Mouse (Mus musculus) kidney, postnatal 0 days (tissue): ENCODE data around the gene Narfl. TPM values are rescaled to one million over a fixed set of nuclear protein-coding genes. Genes with fewer than 3 reads are reported as not detected.

Source experiments
- ATAC-seq: fragments of 200-750 bp; cut with Nextera tagmentation; replicated peaks from 2 replicates; pipeline ENCODE4 v1.8.0; 2017; ENCODE audit warnings: low read depth, moderate number of reproducible peaks, moderate TSS enrichment, moderate library complexity; ENCODE audit not compliant: low FRiP score
- DNase-seq: peaks from one replicate; pipeline ENCODE4 v3.0.0-alpha.2; 2016; ENCODE audit warnings: low spot score
- H3K27ac ChIP-seq: fragments of 300-500 bp; sonication (generic); 2 replicates; pipeline ENCODE4 v1.5.1; 2014; ENCODE audit warnings: mild to moderate bottlenecking
- H3K27me3 ChIP-seq: fragments of 300-500 bp; sonication (generic); 2 replicates; pipeline ENCODE4 v1.6.1; 2014; ENCODE audit warnings: low read length, mixed read lengths; ENCODE audit not compliant: insufficient read depth
- H3K36me3 ChIP-seq: fragments of 300-500 bp; sonication (generic); 2 replicates; pipeline ENCODE4 v1.6.1; 2014; ENCODE audit warnings: low read length, mixed read lengths; ENCODE audit not compliant: insufficient read depth
- H3K4me1 ChIP-seq: fragments of 300-500 bp; sonication (generic); replicated peaks from 2 replicates; pipeline ENCODE4 v1.6.1; 2014; ENCODE audit warnings: antibody characterized with exemption, low read length, mixed read lengths; ENCODE audit not compliant: insufficient read depth
- H3K4me2 ChIP-seq: fragments of 300-500 bp; sonication (generic); 2 replicates; pipeline ENCODE4 v1.6.1; 2014; ENCODE audit warnings: mild to moderate bottlenecking, low read length, moderate library complexity, mixed read lengths
- H3K4me3 ChIP-seq: fragments of 300-500 bp; sonication (generic); replicated peaks from 2 replicates; pipeline ENCODE4 v1.5.1; 2014; ENCODE audit warnings: low read depth, low read length
- H3K9ac ChIP-seq: fragments of 300-500 bp; sonication (generic); 2 replicates; pipeline ENCODE4 v1.6.1; 2014; ENCODE audit warnings: low read depth, low read length
- H3K9me3 ChIP-seq: fragments of 300-500 bp; sonication (generic); replicated peaks from 2 replicates; pipeline ENCODE4 v1.6.1; 2016; ENCODE audit warnings: low read length, inconsistent platforms, mixed read lengths
- CTCF ChIP-seq: IDR thresholded peaks from 2 replicates; pipeline ENCODE4 v1.5.1; 2016; ENCODE audit warnings: antibody characterized with exemption, low read depth, mild to moderate bottlenecking, moderate library complexity
- WGBS: fragments of 180-500 bp; shearing (Covaris S2); extraction: QIAGEN DNeasy Blood & Tissue Kit; methylation state at CpG from one replicate; pipeline ENCODE4 v1.1.7; 2014; 5-methylcytosine and 5-hydroxymethylcytosine counted together
- polyA plus RNA-seq: library from polyadenylated mRNA; unstranded; fragments of >200 nt; fragmentation: Nextera tagmentation; extraction: Ambion mirVana; gene quantifications from 2 replicates; pipeline ENCODE4 v1.2.1, GENCODE M21; 2015

The Narfl gene
- polyA plus RNA-seq, 1 experiment from 2014 or later: 34.5 TPM

DNA sequence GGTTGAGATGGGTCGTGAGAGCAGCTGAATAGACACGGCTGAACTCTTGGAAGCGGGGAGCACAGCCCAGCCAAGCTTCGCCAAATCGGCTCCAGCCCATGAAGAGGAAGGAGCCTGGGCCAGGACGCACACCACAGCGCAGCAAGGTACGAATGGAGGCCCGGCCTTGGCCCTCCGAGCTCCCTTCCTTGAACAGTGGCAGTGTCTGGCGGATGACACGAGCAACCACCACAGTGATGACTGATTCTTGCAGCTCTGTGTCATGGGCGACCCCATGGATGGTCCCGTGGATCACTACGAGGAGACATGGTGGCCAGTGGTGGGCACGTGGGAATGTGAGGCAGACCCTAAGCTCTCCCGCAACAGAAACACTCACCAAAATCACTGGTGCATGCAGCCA, 21.4 kb downstream of the Narfl start:
- Histone ChIP-seq H3K4me1 (peaks cover 37% of the 10 kb centered on the region), H3K36me3 (no peaks in the 10 kb centered on the region), H3K27me3 (no peaks in the 10 kb centered on the region), H3K4me3 (no peak overlapping the region), H3K9ac (no peak overlapping the region), H3K9me3 (no peaks in the 10 kb centered on the region), H3K27ac (no peak overlapping the region), H3K4me2 (peak overlapping the region; percentile 87)
- TF ChIP-seq CTCF: no peak
- ATAC-seq (no peak), DNase-seq (no peak)
- 85% methylated on average over 17 of the region's 17 CpGs for WGBS

DNA sequence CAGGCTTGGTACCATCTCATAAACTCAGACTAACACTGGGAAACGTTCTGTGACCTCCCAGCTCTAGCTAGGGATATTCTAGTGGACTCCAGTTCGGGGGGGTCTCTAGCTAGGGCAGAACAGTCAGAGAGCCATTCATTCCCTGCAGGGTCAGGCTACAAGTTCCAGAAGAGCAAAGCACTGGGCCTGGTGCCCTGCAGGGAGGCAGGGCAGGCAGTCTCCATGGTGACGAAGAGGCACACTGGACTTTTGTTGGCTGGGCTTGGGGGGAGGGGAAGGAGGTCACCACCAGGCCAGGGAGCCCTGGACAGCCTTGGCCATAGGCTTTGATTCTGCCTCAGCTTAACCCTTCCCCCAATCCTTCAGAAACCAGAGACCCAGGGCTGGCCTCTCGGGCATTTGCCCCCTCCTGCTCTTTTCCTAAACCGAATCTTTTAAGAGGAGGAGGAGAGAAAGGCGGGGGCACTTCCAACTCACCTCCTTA, 22.1 kb downstream of the Narfl start, which contains the start of gene AC134908.4:
Gene AC134908.4, minus strand, starts transcription at position 51 of the 484 bp plus-strand sequence.
- H3K4me2 ChIP-seq: peak within 1 kb of the TSS; percentile 87
- no peaks in the 10 kb centered on the region for H3K9me3 ChIP-seq
- peak within 1 kb of the TSS; percentile 78 for H3K4me3 ChIP-seq
- no peak within 1 kb of the TSS; the same call in 1 of the 2 replicates for H3K27ac ChIP-seq
- no peak for TF ChIP-seq CTCF
- peak; percentile 27 for DNase-seq
- no peaks in the 10 kb centered on the region for H3K27me3 ChIP-seq
- peaks cover 36% of the 10 kb centered on the region for H3K4me1 ChIP-seq
- no peaks in the 10 kb centered on the region for H3K36me3 ChIP-seq
- 15% methylated on average over 6 of the region's 6 CpGs for WGBS
- ATAC-seq: no peak
- H3K9ac ChIP-seq: peak within 1 kb of the TSS; percentile 73

DNA sequence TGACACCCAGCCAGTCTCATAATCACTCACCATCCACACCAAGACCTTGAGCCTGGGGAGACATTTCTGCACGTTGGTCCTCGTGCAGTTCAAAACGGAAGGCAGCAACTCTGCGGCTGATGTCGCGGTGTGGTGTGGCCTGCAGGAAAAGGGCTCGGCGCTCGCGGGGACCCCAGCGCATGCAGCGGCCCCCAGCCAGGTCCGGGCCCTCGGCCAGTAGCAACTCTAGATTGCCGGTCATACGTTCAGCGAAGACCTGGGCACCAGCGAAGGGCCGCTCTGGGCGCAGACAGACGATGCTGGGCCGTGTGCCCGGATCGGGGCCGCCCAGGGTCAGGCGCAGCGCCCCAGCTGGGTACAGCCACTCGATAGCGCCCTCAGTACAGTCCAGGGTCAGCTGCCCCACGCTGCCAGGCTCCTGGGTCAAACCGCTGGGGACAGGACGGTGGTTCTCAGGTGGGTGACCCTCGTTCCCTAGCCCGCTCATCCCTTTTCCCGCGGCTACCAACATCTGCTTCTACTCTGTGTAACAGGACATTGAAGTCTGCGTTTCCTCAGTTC, 22.7 kb downstream of the Narfl start:
- H3K27me3 ChIP-seq: no peaks in the 10 kb centered on the region
- H3K27ac ChIP-seq: no peak overlapping the region; the same call in 1 of the 2 replicates
- no peak for DNase-seq
- H3K9ac ChIP-seq: peak overlapping the region; percentile 73
- peak; percentile 14; the same call in 1 of the 2 replicates for ATAC-seq
- H3K9me3 ChIP-seq: no peaks in the 10 kb centered on the region
- peak overlapping the region; percentile 87 for H3K4me2 ChIP-seq
- TF ChIP-seq CTCF: no peak
- peaks cover 30% of the 10 kb centered on the region for H3K4me1 ChIP-seq
- 1% methylated on average over 37 of the region's 37 CpGs for WGBS
- H3K36me3 ChIP-seq: no peaks in the 10 kb centered on the region
- peak overlapping the region; percentile 78 for H3K4me3 ChIP-seq

DNA sequence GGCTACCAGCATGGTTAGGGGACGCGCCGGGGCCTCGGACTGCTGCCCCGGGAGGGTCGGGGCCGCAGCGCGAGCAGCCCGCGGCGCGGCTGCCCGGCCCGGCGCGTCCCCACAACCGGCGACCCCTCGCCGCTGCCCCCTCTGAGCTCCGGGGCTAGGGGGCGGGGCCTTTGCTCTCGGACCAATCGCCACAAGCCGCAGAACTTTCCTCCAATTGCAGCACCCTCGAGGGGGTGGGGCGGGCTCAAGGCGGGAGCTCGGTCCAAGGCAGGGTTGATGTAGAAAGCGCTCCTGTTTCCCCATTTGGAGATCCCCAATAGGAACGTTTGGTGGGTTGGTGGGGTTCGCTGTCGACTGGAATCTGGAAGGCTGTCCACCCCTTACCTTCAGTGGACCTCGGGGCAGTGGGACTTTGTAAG, 23.4 kb downstream of the Narfl start, which contains the start of gene Metrn:
Gene Metrn, minus strand, starts transcription at position 186 of the 419 bp plus-strand sequence.
- no peak for TF ChIP-seq CTCF
- WGBS: 1% methylated on average over 35 of the region's 35 CpGs
- H3K27ac ChIP-seq: no peak within 1 kb of the TSS; the same call in 1 of the 2 replicates

DNA sequence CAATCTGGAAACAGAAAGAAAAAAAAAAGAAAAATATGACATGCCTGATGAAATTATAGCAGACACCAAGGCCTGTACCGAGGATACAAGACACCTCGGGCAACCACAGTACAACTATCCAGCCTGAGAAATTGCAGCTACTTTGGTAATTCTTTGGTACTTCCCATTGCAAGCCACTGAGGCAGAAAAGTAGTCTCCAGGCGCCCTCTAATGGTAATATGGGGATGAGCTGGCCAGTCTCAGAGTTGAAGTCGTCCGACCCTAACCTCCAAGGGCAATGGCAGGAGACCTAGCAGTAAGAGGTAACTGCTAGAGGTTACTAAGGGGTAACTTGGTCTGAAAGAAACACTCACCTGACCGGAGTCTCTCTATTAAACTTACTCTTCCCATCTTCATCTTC, 27.5 kb downstream of the Narfl start:
- no peak overlapping the region for H3K9ac ChIP-seq
- H3K4me2 ChIP-seq: no peak overlapping the region
- TF ChIP-seq CTCF: peak; percentile 90
- H3K27ac ChIP-seq: no peak overlapping the region
- H3K4me1 ChIP-seq: 0 out of 2 replicates have a peak, but pooled peaks cover 3% of the 10 kb centered on the region
- no peak; the same call in 1 of the 2 replicates for ATAC-seq
- H3K27me3 ChIP-seq: no peaks in the 10 kb centered on the region
- H3K36me3 ChIP-seq: no peaks in the 10 kb centered on the region
- no peak overlapping the region for H3K4me3 ChIP-seq
- DNase-seq: peak; percentile 93
- H3K9me3 ChIP-seq: no peaks in the 10 kb centered on the region
- WGBS: 6% methylated on average over 6 of the region's 6 CpGs

More for the DNA sequence above, 23.4 kb downstream of the Narfl start, which contains the start of gene Metrn:
- peaks cover 26% of the 10 kb centered on the region for H3K4me1 ChIP-seq
- peak; percentile 94 for DNase-seq
- peak within 1 kb of the TSS; percentile 87 for H3K4me2 ChIP-seq
- peak within 1 kb of the TSS; percentile 73 for H3K9ac ChIP-seq
- H3K4me3 ChIP-seq: peak within 1 kb of the TSS; percentile 78
- H3K27me3 ChIP-seq: no peaks in the 10 kb centered on the region
- peak; percentile 65 for ATAC-seq
- H3K9me3 ChIP-seq: no peaks in the 10 kb centered on the region
- H3K36me3 ChIP-seq: no peaks in the 10 kb centered on the region

DNA sequence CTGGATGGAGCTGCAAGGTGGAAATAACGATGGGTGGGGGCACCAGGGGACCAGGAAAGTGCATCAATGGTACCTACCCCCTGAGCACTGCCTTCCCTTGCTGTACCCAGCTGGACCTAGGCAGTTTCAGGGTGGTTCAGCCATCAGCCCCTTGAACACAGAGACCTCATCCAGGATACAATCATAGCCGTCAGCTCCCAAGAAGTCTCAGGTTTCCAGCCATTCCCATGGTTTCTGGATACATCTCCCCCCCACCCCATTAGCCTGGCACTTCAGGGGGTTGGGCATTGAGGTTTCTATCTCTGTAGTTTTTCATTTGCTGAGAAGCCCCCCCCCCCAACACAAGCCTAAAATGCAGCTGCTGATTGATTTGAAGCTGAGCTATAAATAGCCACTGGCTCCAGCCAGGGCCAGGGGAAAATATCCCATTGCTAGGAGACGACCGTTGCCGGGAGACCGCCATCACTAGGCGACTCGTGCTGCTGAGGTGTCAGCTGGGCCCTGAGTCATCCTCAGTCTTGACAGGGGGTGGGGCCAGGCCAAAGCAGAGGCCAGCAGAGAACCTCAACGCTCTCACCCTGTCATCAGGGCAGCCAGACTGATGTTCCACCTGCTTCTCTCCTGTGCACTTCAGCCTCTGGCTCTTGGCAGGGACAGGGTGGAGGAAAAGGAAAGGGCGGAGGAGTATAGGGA, 29.4 kb downstream of the Narfl start:
- no peak overlapping the region for H3K4me3 ChIP-seq
- no peaks in the 10 kb centered on the region for H3K27me3 ChIP-seq
- WGBS: 14% methylated on average over 10 of the region's 10 CpGs
- ATAC-seq: no peak
- H3K9ac ChIP-seq: no peak overlapping the region
- DNase-seq: no peak
- no peak for TF ChIP-seq CTCF
- H3K4me1 ChIP-seq: no peaks in the 10 kb centered on the region
- no peaks in the 10 kb centered on the region for H3K36me3 ChIP-seq
- H3K9me3 ChIP-seq: no peaks in the 10 kb centered on the region
- no peak overlapping the region for H3K4me2 ChIP-seq
- H3K27ac ChIP-seq: no peak overlapping the region
